Mouse (Mus musculus) myocyte (in vitro differentiated cells): ENCODE results near the gene Pitpna. TPM values are rescaled to one million over a fixed set of nuclear protein-coding genes. Genes with fewer than 3 reads are reported as not detected.

ENCODE experiments used
- H3K27me3 ChIP-seq: one replicate; pipeline ENCODE4 v1.6.1; 2011; ENCODE audit not compliant: control insufficient read depth, insufficient read depth, insufficient read length
- H3K36me3 ChIP-seq: one replicate; pipeline ENCODE4 v1.6.1; 2011; ENCODE audit not compliant: control insufficient read depth, insufficient read depth
- H3K4me2 ChIP-seq: one replicate; pipeline ENCODE4 v1.6.1; 2011; ENCODE audit warnings: low read depth, control low read depth
- H3K4me3 ChIP-seq: one replicate; pipeline ENCODE4 v1.5.1; 2011; ENCODE audit warnings: mild to moderate bottlenecking, control low read depth, moderate library complexity
- H3K79me2 ChIP-seq: one replicate; pipeline ENCODE4 v1.6.1; 2011; ENCODE audit not compliant: control insufficient read depth, insufficient read depth
- H3ac ChIP-seq: one replicate; pipeline ENCODE4 v1.6.1; 2011; ENCODE audit not compliant: control insufficient read depth, insufficient read length
- CEBPB ChIP-seq: IDR thresholded peaks from 2 replicates; pipeline ENCODE4 v1.6.1; 2011; ENCODE audit warnings: mild to moderate bottlenecking, moderate library complexity; ENCODE audit not compliant: poor library complexity, insufficient read depth, severe bottlenecking
- E2F4 ChIP-seq: IDR thresholded peaks from one replicate; pipeline ENCODE4 v1.6.1; 2011; ENCODE audit warnings: mild to moderate bottlenecking, control low read depth, moderate library complexity; ENCODE audit not compliant: insufficient read depth
- MAX ChIP-seq: IDR thresholded peaks from one replicate; pipeline ENCODE4 v1.6.1; 2011; ENCODE audit warnings: low read depth, mild to moderate bottlenecking, control low read depth
- MYOD1 ChIP-seq, 3 experiments: IDR thresholded peaks; one replicate each; pipeline ENCODE4 v1.6.1; 2011; ENCODE audit warnings: control low read depth in 2 of 3, low read depth in 2 of 3, mild to moderate bottlenecking in 2 of 3, moderate library complexity in 1 of 3; ENCODE audit not compliant: insufficient read length in 2 of 3, control insufficient read depth in 1 of 3
- MYOG ChIP-seq, 3 experiments: IDR thresholded peaks; one replicate each; pipeline ENCODE4 v1.6.1; 2011; ENCODE audit warnings: control low read depth in 2 of 3, low read depth in 2 of 3, mild to moderate bottlenecking in 2 of 3; ENCODE audit not compliant: insufficient read length in 2 of 3, control insufficient read depth in 1 of 3, insufficient read depth in 1 of 3
- POLR2A ChIP-seq: IDR thresholded peaks from one replicate; pipeline ENCODE4 v1.6.1; 2011; ENCODE audit warnings: low read depth, mild to moderate bottlenecking, control low read depth, moderate library complexity; ENCODE audit not compliant: insufficient read length
- POLR2AphosphoS2 ChIP-seq: IDR thresholded peaks from one replicate; pipeline ENCODE4 v1.6.1; 2011; ENCODE audit warnings: low read depth, control low read depth; ENCODE audit not compliant: insufficient read length
- REST ChIP-seq: IDR thresholded peaks from one replicate; pipeline ENCODE4 v1.6.1; 2011; ENCODE audit warnings: mild to moderate bottlenecking, control low read depth, moderate library complexity; ENCODE audit not compliant: insufficient read depth, insufficient read length
- SRF ChIP-seq: IDR thresholded peaks from one replicate; pipeline ENCODE4 v1.6.1; 2011; ENCODE audit warnings: low read depth; ENCODE audit not compliant: control insufficient read depth, insufficient read length
- TCF12 ChIP-seq: IDR thresholded peaks from one replicate; pipeline ENCODE4 v1.6.1; 2011; ENCODE audit warnings: mild to moderate bottlenecking, control low read depth; ENCODE audit not compliant: poor library complexity, insufficient read depth, severe bottlenecking
- TCF3 ChIP-seq: IDR thresholded peaks from one replicate; pipeline ENCODE4 v1.6.1; 2011; ENCODE audit warnings: low read depth, control low read depth; ENCODE audit not compliant: insufficient read length
- USF1 ChIP-seq: IDR thresholded peaks from one replicate; pipeline ENCODE4 v1.6.1; 2011; ENCODE audit warnings: low read depth, mild to moderate bottlenecking, control low read depth, moderate library complexity
- polyA plus RNA-seq: library from polyadenylated mRNA; unstranded; fragments of >200 nt; fragmentation: generic; extraction: Trizol; gene quantifications from one replicate; pipeline ENCODE4 v1.2.1, GENCODE M21; 2012; ENCODE audit warnings: missing spikeins

The Pitpna gene
- polyA plus RNA-seq, 1 experiment = 125 TPM

DNA sequence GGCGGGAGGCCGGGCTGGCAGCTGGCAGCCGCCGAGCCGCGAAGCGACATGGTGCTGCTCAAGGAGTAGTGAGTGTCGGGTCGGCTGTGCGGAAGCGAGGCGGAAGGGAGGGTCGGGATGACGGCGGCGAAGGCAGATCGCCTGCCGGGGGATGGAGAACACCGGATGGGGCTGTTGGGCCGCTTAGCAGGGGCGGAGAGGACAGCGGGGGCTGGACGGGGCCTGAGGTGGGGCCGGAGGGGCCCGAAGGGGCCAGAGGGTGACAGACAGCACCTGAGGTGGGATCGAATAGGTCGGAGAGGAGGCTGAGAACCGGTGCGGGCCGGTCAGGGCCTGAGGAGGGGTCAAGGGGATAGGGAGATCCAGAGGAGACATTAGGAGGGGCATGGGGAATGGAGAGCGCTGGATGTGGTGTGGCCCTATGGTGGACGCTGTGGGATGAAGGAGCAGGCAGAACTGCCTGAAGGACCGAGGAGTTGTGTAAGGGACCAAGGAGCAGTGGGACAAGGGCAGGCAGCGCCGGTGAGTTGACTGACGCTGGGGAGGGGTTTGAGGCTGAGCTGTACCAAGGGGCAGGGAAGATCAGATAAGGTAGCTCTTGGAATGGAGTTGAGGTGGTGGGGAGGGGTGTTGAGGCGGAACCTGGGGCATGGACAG, 516 bp downstream of the Pitpna start:
- Histone ChIP-seq H3K4me2 (peak overlapping the region; percentile 85), H3K36me3 (peaks cover 9% of the 10 kb centered on the region), H3K79me2 (peaks cover 33% of the 10 kb centered on the region), H3K27me3 (no peaks in the 10 kb centered on the region), H3ac (peak overlapping the region; percentile 83), H3K4me3 (peak overlapping the region; percentile 63)
- TF ChIP-seq MYOD1 (IDR thresholded peaks at IDR 0.05; ENCODE audit: control insufficient read depth in 1 of 3, insufficient read length in 2 of 3, low read depth in 2 of 3) (no peak), MYOG (IDR thresholded peaks at IDR 0.05; ENCODE audit: control insufficient read depth in 1 of 3, insufficient read depth in 1 of 3, insufficient read length in 2 of 3, low read depth in 2 of 3) (no peak)

DNA sequence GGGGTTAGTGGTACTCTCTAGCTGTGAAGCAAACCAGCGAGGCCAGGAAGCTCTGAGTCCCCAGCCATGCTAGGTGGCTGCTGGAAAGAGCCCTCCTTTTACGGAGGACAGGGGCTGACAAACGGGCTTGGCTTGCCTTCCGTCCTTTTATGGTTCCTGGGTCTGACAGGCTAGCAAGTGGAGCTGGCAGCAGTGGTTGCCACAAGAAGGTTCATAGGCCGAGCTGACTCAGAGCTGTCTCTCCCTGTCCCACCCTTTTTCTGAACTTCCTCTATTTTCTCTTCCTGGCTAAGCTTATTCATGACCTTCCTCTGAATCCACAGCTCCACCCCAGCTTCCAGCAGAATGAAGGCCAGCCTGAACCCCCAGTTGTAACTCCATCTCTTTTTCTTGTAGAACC, 4.7 kb downstream of the Pitpna start:
- Histone ChIP-seq H3ac (no peak overlapping the region), H3K79me2 (peaks cover 33% of the 10 kb centered on the region), H3K4me2 (peak overlapping the region; percentile 71), H3K36me3 (peaks cover 21% of the 10 kb centered on the region), H3K4me3 (no peak overlapping the region), H3K27me3 (no peaks in the 10 kb centered on the region)
- no peak for TF ChIP-seq MAX
- no peak for TF ChIP-seq MYOG (IDR thresholded peaks at IDR 0.05; ENCODE audit: control insufficient read depth in 1 of 3, insufficient read depth in 1 of 3, insufficient read length in 2 of 3, low read depth in 2 of 3)
- no peak for TF ChIP-seq MYOD1 (IDR thresholded peaks at IDR 0.05; ENCODE audit: control insufficient read depth in 1 of 3, insufficient read length in 2 of 3, low read depth in 2 of 3)
- no peak for TF ChIP-seq TCF12
- no peak for TF ChIP-seq TCF3
- no peak for TF ChIP-seq USF1
- TF ChIP-seq E2F4 = no peak
- no peak for TF ChIP-seq POLR2AphosphoS2
- no peak for TF ChIP-seq REST
- no peak for TF ChIP-seq POLR2A
- TF ChIP-seq CEBPB = no peak
- no peak for TF ChIP-seq SRF

DNA sequence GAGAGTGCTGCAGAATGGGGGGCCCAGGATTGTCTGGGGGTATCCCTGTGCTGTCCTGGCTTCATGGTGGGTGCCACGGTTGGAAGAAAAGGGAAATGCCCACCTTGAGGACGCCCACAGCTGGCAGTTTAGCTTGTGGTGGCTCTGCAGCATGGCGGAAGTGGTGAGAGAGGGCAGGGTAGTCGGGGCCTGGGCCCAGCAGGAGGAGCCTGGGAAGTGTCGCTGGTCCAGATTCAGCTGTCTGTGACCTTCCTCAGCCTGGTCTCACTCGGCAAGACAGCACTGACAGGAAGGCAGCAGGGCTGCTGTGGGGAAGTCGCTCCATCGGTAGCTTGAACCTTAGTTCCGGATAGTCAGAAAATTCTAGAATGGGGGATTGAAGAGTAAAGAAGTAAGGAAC, 6.5 kb downstream of the Pitpna start:
- no peak for TF ChIP-seq REST
- no peak for TF ChIP-seq POLR2AphosphoS2
- no peak for TF ChIP-seq USF1
- no peak for TF ChIP-seq TCF3
- TF ChIP-seq MAX = no peak
- TF ChIP-seq CEBPB = no peak
- TF ChIP-seq MYOG (IDR thresholded peaks at IDR 0.05; ENCODE audit: control insufficient read depth in 1 of 3, insufficient read depth in 1 of 3, insufficient read length in 2 of 3, low read depth in 2 of 3) = no peak
- no peak for TF ChIP-seq MYOD1 (IDR thresholded peaks at IDR 0.05; ENCODE audit: control insufficient read depth in 1 of 3, insufficient read length in 2 of 3, low read depth in 2 of 3)
- TF ChIP-seq E2F4 = no peak
- TF ChIP-seq TCF12 = no peak
- no peak for TF ChIP-seq POLR2A
- TF ChIP-seq SRF = no peak
- Histone ChIP-seq H3K4me2 (no peak overlapping the region), H3K4me3 (no peak overlapping the region), H3K27me3 (no peaks in the 10 kb centered on the region), H3ac (no peak overlapping the region), H3K36me3 (peaks cover 32% of the 10 kb centered on the region), H3K79me2 (peaks cover 22% of the 10 kb centered on the region)

DNA sequence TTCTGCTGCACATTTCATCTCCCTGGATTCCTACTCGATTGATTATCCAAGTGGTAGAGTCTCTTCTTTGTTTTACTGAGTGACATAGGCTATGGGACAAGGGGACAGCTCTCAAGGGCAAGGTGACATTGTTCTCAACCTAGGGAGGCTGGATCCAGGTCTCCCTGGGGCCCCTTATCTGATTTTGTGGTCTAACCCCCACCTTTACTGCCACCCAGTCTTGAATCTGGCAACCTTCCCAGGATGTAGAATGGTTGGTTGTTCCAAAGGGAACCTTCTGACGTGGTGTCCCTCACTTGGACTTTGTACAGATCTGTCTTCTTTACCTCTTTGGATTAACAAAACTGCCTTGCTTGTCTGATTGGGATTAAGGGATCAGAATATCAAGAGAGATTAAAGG, 7.5 kb downstream of the Pitpna start:
- H3K79me2 ChIP-seq = peaks cover 12% of the 10 kb centered on the region
- H3K36me3 ChIP-seq = peaks cover 32% of the 10 kb centered on the region
- H3K4me3 ChIP-seq = no peak overlapping the region
- no peak overlapping the region for H3ac ChIP-seq
- H3K4me2 ChIP-seq = no peak overlapping the region
- TF ChIP-seq SRF (no peak), USF1 (no peak), MYOD1 (IDR thresholded peaks at IDR 0.05; ENCODE audit: control insufficient read depth in 1 of 3, insufficient read length in 2 of 3, low read depth in 2 of 3) (no peak), POLR2AphosphoS2 (no peak), E2F4 (no peak), TCF3 (no peak), MAX (no peak), CEBPB (no peak)
- no peaks in the 10 kb centered on the region for H3K27me3 ChIP-seq

DNA sequence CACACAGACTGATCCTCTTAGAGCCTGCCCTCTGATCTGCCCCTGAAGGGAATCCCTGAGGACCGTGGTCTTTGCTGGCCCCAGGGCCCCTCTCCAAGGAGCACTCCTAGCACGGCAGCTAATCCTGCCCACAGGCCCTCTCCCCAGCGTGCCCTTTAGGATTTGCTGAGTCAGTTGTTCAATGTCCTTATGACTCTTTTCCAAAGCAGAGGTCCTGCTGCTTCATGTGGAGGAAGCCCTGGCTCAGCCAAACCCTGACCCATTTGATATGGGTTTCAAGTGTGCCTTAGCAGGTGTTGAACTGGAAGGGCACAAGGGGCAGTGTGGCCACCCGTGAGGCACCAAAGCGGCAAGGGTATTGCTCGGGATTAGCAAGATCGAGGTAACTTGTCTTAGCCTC, 7.9 kb downstream of the Pitpna start:
- Histone ChIP-seq H3K4me3 (no peak overlapping the region), H3K27me3 (no peaks in the 10 kb centered on the region), H3K36me3 (peaks cover 29% of the 10 kb centered on the region), H3ac (no peak overlapping the region), H3K4me2 (no peak overlapping the region), H3K79me2 (peaks cover 9% of the 10 kb centered on the region)
- TF ChIP-seq SRF = no peak
- TF ChIP-seq CEBPB = no peak
- no peak for TF ChIP-seq E2F4
- TF ChIP-seq MYOD1 (IDR thresholded peaks at IDR 0.05; ENCODE audit: control insufficient read depth in 1 of 3, insufficient read length in 2 of 3, low read depth in 2 of 3) = no peak
- TF ChIP-seq REST = no peak
- no peak for TF ChIP-seq TCF3
- no peak for TF ChIP-seq POLR2AphosphoS2
- TF ChIP-seq MYOG (IDR thresholded peaks at IDR 0.05; ENCODE audit: control insufficient read depth in 1 of 3, insufficient read depth in 1 of 3, insufficient read length in 2 of 3, low read depth in 2 of 3) = no peak
- no peak for TF ChIP-seq MAX
- TF ChIP-seq USF1 = no peak
- no peak for TF ChIP-seq TCF12
- no peak for TF ChIP-seq POLR2A
